Mouse (Mus musculus) stomach, embryonic 14.5 days (tissue): ENCODE data around the gene Epha4. TPM values are rescaled to one million over a fixed set of nuclear protein-coding genes. Genes with fewer than 3 reads are reported as not detected.

Source experiments
- ATAC-seq: fragments of 200-750 bp; cut with Nextera tagmentation; 2 replicates; pipeline ENCODE4 v1.8.0; 2017; ENCODE audit warnings: low read depth, moderate TSS enrichment; ENCODE audit not compliant: insufficient number of reproducible peaks, insufficient read depth, low FRiP score
- H3K27ac ChIP-seq: fragments of 300-500 bp; sonication (generic); 2 replicates; pipeline ENCODE4 v1.5.1; 2014; ENCODE audit warnings: mild to moderate bottlenecking, low read length, moderate library complexity, mixed read lengths
- H3K27me3 ChIP-seq: fragments of 300-500 bp; sonication (generic); 2 replicates; pipeline ENCODE4 v1.6.1; 2014; ENCODE audit warnings: low read length, control low read depth, mixed read lengths; ENCODE audit not compliant: control insufficient read depth, insufficient read depth
- H3K36me3 ChIP-seq: fragments of 300-500 bp; sonication (generic); 2 replicates; pipeline ENCODE4 v1.6.1; 2014; ENCODE audit warnings: mild to moderate bottlenecking, control low read depth, low read length, moderate library complexity, mixed read lengths; ENCODE audit not compliant: control insufficient read depth, insufficient read depth
- H3K4me1 ChIP-seq: fragments of 300-500 bp; sonication (generic); 2 replicates; pipeline ENCODE4 v1.6.1; 2014; ENCODE audit warnings: low read length, control low read depth, mixed read lengths; ENCODE audit not compliant: control insufficient read depth, insufficient read depth
- H3K4me2 ChIP-seq: fragments of 300-500 bp; sonication (generic); replicated peaks from 2 replicates; pipeline ENCODE4 v1.6.1; 2014; ENCODE audit warnings: low read depth, low read length, control low read depth
- H3K4me3 ChIP-seq: fragments of 300-500 bp; sonication (generic); 2 replicates; pipeline ENCODE4 v1.5.1; 2014; ENCODE audit warnings: low read depth, low read length, control low read depth
- H3K9ac ChIP-seq: fragments of 300-500 bp; sonication (generic); replicated peaks from 2 replicates; pipeline ENCODE4 v1.6.1; 2014; ENCODE audit warnings: low read depth, mild to moderate bottlenecking, control low read depth, low read length, moderate library complexity, mixed read lengths
- H3K9me3 ChIP-seq: fragments of 300-500 bp; sonication (generic); 2 replicates; pipeline ENCODE4 v1.6.1; 2016; ENCODE audit warnings: low read depth, low read length, control low read depth; ENCODE audit not compliant: control insufficient read depth
- WGBS: fragments of 180-500 bp; shearing (Covaris S2); extraction: QIAGEN DNeasy Blood & Tissue Kit; methylation state at CpG from one replicate; pipeline ENCODE4 v1.1.7; 2014; 5-methylcytosine and 5-hydroxymethylcytosine counted together
- polyA plus RNA-seq: library from polyadenylated mRNA; unstranded; fragments of >200 nt; fragmentation: Nextera tagmentation; extraction: Ambion mirVana; gene quantifications from 2 replicates; pipeline ENCODE4 v1.2.1, GENCODE M21; 2014

Epha4 gene
- polyA plus RNA-seq, 1 experiment from 2014 or later: 18.2 TPM

GRCm38 (mm10) chr1:77420348-77420747 is 94.5 kb downstream of the Epha4 start:
- Histone ChIP-seq H3K9ac (no peak overlapping the region), H3K4me2 (no peak overlapping the region), H3K27me3 (no peaks in the 10 kb centered on the region), H3K36me3 (no peaks in the 10 kb centered on the region), H3K4me1 (no peaks in the 10 kb centered on the region), H3K4me3 (no peak overlapping the region), H3K9me3 (no peaks in the 10 kb centered on the region), H3K27ac (no peak overlapping the region)
- 66% methylated on average over 2 of the region's 2 CpGs for whole genome bisulfite sequencing
- ATAC-seq: no peak

- Histone ChIP-seq H3K36me3 (no peaks in the 10 kb centered on the region), H3K9ac (no peak overlapping the region), H3K4me1 (no peaks in the 10 kb centered on the region), H3K27me3 (no peaks in the 10 kb centered on the region), H3K9me3 (no peaks in the 10 kb centered on the region), H3K4me3 (no peak overlapping the region), H3K4me2 (no peak overlapping the region), H3K27ac (no peak overlapping the region)
- WGBS: 60% methylated on average over 4 of the region's 4 CpGs
- no peak for ATAC-seq
Observed at GRCm38 (mm10) chr1:77416872-77417271, 98.0 kb downstream of the Epha4 start.

GRCm38 (mm10) chr1:77412871-77413669 is 101.8 kb downstream of the Epha4 start:
- Histone ChIP-seq H3K27me3 (no peaks in the 10 kb centered on the region), H3K4me1 (0 out of 2 replicates have a peak, but pooled peaks cover 5% of the 10 kb centered on the region), H3K9ac (no peak overlapping the region), H3K4me3 (no peak overlapping the region), H3K9me3 (no peaks in the 10 kb centered on the region), H3K36me3 (no peaks in the 10 kb centered on the region), H3K4me2 (no peak overlapping the region), H3K27ac (no peak overlapping the region)
- WGBS: 43% methylated on average over 9 of the region's 9 CpGs
- no peak for ATAC-seq

- Histone ChIP-seq H3K27ac (no peak overlapping the region), H3K4me3 (no peak overlapping the region), H3K9me3 (no peaks in the 10 kb centered on the region), H3K27me3 (no peaks in the 10 kb centered on the region), H3K9ac (no peak overlapping the region), H3K4me1 (0 out of 2 replicates have a peak, but pooled peaks cover 5% of the 10 kb centered on the region), H3K36me3 (no peaks in the 10 kb centered on the region), H3K4me2 (no peak overlapping the region)
- WGBS: 87% methylated on average over 13 of the region's 13 CpGs
- ATAC-seq: no peak
Observed at GRCm38 (mm10) chr1:77412285-77412684, 102.6 kb downstream of the Epha4 start.

GRCm38 (mm10) chr1:77411222-77411621 is 103.7 kb downstream of the Epha4 start:
- Histone ChIP-seq H3K36me3 (no peaks in the 10 kb centered on the region), H3K9me3 (no peaks in the 10 kb centered on the region), H3K4me2 (no peak overlapping the region), H3K9ac (no peak overlapping the region), H3K4me1 (0 out of 2 replicates have a peak, but pooled peaks cover 5% of the 10 kb centered on the region), H3K27me3 (no peaks in the 10 kb centered on the region), H3K27ac (no peak overlapping the region), H3K4me3 (no peak overlapping the region)
- no peak for ATAC-seq
- 94% methylated on average over 4 of the region's 4 CpGs for WGBS

- ATAC-seq: no peak
- no peaks in the 10 kb centered on the region for H3K27me3 ChIP-seq
- H3K27ac ChIP-seq: no peak overlapping the region
- no peak overlapping the region for H3K4me3 ChIP-seq
- WGBS: 94% methylated on average over 2 of the region's 2 CpGs
- no peak overlapping the region for H3K4me2 ChIP-seq
- H3K9me3 ChIP-seq: no peaks in the 10 kb centered on the region
- no peaks in the 10 kb centered on the region for H3K36me3 ChIP-seq
- 0 out of 2 replicates have a peak, but pooled peaks cover 5% of the 10 kb centered on the region for H3K4me1 ChIP-seq
- no peak overlapping the region for H3K9ac ChIP-seq
Observed at GRCm38 (mm10) chr1:77410716-77411115, 104.2 kb downstream of the Epha4 start.

GRCm38 (mm10) chr1:77410153-77410552 is 104.7 kb downstream of the Epha4 start:
- Histone ChIP-seq H3K9me3 (no peaks in the 10 kb centered on the region), H3K4me3 (no peak overlapping the region), H3K36me3 (no peaks in the 10 kb centered on the region), H3K27ac (no peak overlapping the region), H3K9ac (no peak overlapping the region), H3K27me3 (no peaks in the 10 kb centered on the region), H3K4me1 (0 out of 2 replicates have a peak, but pooled peaks cover 5% of the 10 kb centered on the region), H3K4me2 (no peak overlapping the region)
- no peak for ATAC-seq
- 91% methylated on average over 3 of the region's 3 CpGs for WGBS

- ATAC-seq: no peak
- WGBS: 65% methylated on average over 8 of the region's 8 CpGs
Observed at GRCm38 (mm10) chr1:77409509-77409908, 105.4 kb downstream of the Epha4 start.

More at GRCm38 (mm10) chr1:77409509-77409908, 105.4 kb downstream of the Epha4 start:
- Histone ChIP-seq H3K36me3 (no peaks in the 10 kb centered on the region), H3K4me3 (no peak overlapping the region), H3K4me1 (0 out of 2 replicates have a peak, but pooled peaks cover 5% of the 10 kb centered on the region), H3K4me2 (no peak overlapping the region), H3K9me3 (no peaks in the 10 kb centered on the region), H3K27ac (no peak overlapping the region), H3K27me3 (no peaks in the 10 kb centered on the region), H3K9ac (no peak overlapping the region)
